Mouse (Mus musculus): ENCODE data around the gene Gadd45g. TPM values are rescaled to one million over a fixed set of nuclear protein-coding genes. Genes with fewer than 3 reads are reported as not detected.

Gadd45g gene
- total and polyA plus RNA-seq, 2 experiments from 2014 or later = 30.4 to 46.6 TPM

DNA sequence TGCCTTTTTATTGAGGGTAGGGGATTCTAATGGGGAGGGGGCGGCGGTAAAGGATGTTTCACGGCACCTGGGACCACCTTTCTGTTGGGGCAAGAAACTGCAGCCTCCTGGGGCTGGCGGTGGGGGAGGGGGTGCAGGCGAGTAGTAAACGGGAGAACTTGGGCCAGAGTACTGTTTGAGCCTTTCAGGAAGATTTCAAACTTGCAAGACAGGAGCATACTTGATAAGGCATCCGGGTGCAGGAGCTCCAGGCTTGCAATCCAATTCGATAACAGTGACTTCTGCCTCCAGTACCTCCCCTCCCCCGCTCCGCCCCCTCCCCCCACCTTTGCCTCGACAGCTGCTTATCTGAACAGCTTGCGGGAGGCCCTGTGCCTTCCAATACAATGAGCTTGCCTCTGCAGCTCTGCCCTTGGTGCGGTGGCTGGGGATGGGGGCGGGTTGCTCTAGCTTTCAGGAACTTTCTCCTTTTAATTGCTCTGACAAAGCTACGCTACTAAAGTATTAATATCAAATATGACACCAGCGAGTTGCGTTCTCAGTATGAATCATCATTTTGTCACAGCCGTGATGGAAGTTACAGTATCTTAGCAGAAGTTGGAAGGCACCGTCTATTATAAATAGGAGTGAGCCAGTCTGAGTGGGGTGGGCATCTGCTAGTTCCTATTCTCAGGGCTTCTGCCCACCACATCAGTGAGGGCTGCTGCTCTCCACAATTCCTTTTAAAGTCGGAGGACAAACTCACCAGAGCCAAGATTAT lies 2.2 kb downstream of the Gadd45g start:
- H3K9me3 ChIP-seq (replicated peaks; ENCODE audit: control insufficient read depth, low read length) = no peaks in the 10 kb centered on the region
- DNase-seq (ENCODE audit: low spot score) (peak; percentile 56), ATAC-seq (ENCODE audit: insufficient read depth, low read depth) (peak; percentile 17; the same call in 1 of the 2 replicates)
- H3K27ac ChIP-seq (ENCODE audit: low read depth) = peak overlapping the region; percentile 94
- peak overlapping the region; percentile 79 for H3K4me3 ChIP-seq (ENCODE audit: low read depth, low read length)
- peak overlapping the region; percentile 78 for H3K4me2 ChIP-seq (ENCODE audit: low read depth, low read length)
- peak overlapping the region; percentile 89 for H3K9ac ChIP-seq (replicated peaks; ENCODE audit: low read depth, low read length)
- 1% methylated on average over 20 of the region's 20 CpGs for WGBS
- no peak for TF ChIP-seq CTCF (IDR thresholded peaks at IDR 0.05; ENCODE audit: low read depth)
- TF ChIP-seq EP300 (IDR thresholded peaks at IDR 0.05; ENCODE audit: low read depth) = no peak; the same call in 1 of the 2 replicates
- 0 out of 2 replicates have a peak, but pooled peaks cover 2% of the 10 kb centered on the region for H3K27me3 ChIP-seq (ENCODE audit: control insufficient read depth, insufficient read depth, low read length)
- peaks cover 16% of the 10 kb centered on the region; the same call in 1 of the 2 replicates for H3K4me1 ChIP-seq (ENCODE audit: control insufficient read depth, insufficient read depth)
- H3K36me3 ChIP-seq (replicated peaks; ENCODE audit: control insufficient read depth, insufficient read depth, low read length) = no peaks in the 10 kb centered on the region

DNA sequence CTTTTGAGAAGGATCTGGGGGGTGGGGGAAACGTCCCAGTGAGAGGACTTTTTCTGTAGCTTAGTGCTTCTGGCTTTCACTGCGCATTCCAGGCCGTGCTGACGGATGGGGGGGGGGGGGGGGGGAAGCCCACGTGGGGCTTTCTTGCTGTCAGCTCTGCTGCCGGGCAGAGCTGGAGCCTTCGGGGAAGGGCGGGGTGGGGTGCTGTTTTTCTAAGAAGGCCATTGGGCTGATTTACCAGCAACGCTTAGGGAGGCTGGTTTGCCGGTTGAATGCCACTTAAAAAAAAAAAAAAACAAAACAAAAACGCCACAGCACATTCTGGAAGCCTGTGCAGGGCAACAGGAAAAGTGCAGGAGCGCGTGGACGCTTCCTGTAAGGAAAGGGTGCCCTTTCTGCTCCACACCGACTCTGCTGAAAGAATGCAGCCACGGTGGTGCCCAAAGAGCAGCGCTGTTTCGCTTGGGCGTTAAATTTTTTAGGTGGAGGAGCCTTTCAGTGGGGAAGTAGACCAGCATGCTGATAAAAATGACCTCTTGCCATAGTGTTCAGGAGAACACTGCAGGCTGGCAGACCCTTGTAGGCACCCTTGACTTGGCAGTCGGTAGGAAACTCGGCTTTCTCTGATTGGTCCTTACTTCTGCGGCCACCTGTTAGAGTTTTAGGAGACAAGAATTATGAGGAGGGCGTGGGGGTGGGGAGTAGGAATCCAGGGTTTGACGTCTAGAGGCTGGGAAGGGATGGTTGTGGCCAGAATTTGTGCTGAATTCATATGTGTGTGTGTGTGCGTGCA lies 3.0 kb downstream of the Gadd45g start:
- no peaks in the 10 kb centered on the region for H3K27me3 ChIP-seq (ENCODE audit: control insufficient read depth, insufficient read depth, low read length)
- peak overlapping the region; percentile 78 for H3K4me2 ChIP-seq (ENCODE audit: low read depth, low read length)
- 8% methylated on average over 24 of the region's 25 CpGs for WGBS
- H3K27ac ChIP-seq (ENCODE audit: low read depth) = peak overlapping the region; percentile 94
- peak overlapping the region; percentile 79 for H3K4me3 ChIP-seq (ENCODE audit: low read depth, low read length)
- H3K9me3 ChIP-seq (replicated peaks; ENCODE audit: control insufficient read depth, low read length) = no peaks in the 10 kb centered on the region
- peak; percentile 31 for ATAC-seq (ENCODE audit: insufficient read depth, low read depth)
- no peaks in the 10 kb centered on the region for H3K36me3 ChIP-seq (replicated peaks; ENCODE audit: control insufficient read depth, insufficient read depth, low read length)
- peak; percentile 84 for DNase-seq (ENCODE audit: low spot score)
- TF ChIP-seq CTCF (IDR thresholded peaks at IDR 0.05; ENCODE audit: low read depth) = no peak
- TF ChIP-seq EP300 (IDR thresholded peaks at IDR 0.05; ENCODE audit: low read depth) = no peak; the same call in 1 of the 2 replicates
- peak overlapping the region; percentile 89; the same call in 1 of the 2 replicates for H3K9ac ChIP-seq (replicated peaks; ENCODE audit: low read depth, low read length)
- H3K4me1 ChIP-seq (ENCODE audit: control insufficient read depth, insufficient read depth) = peaks cover 16% of the 10 kb centered on the region; the same call in 1 of the 2 replicates

DNA sequence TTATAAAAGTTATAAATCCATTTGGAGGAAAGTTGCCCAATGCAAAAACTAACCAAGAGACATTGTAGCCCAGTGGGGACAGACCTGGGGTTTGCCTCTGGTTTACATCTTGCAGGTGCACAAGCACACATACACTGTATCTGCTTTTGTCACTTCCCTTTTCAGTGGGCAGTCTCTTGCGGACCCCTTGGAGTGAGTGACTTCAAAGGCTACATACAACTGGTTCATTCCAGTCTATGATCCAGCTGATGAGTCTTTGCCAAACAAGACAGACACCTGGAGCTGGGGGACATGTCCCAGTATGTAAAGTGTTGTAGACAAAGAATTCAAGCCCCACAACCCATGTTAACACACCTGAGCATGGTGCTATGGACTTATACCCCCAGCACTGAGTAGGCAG lies 4.1 kb downstream of the Gadd45g start:
- no peaks in the 10 kb centered on the region for H3K27me3 ChIP-seq (ENCODE audit: control insufficient read depth, insufficient read depth, low read length)
- H3K36me3 ChIP-seq (replicated peaks; ENCODE audit: control insufficient read depth, insufficient read depth, low read length) = no peaks in the 10 kb centered on the region
- H3K27ac ChIP-seq (ENCODE audit: low read depth) = no peak overlapping the region
- DNase-seq (ENCODE audit: low spot score) (no peak), ATAC-seq (ENCODE audit: insufficient read depth, low read depth) (no peak)
- no peak overlapping the region for H3K4me3 ChIP-seq (ENCODE audit: low read depth, low read length)
- 76% methylated on average over 1 of the region's 1 CpGs for WGBS
- H3K9me3 ChIP-seq (replicated peaks; ENCODE audit: control insufficient read depth, low read length) = no peaks in the 10 kb centered on the region
- peaks cover 12% of the 10 kb centered on the region; the same call in 1 of the 2 replicates for H3K4me1 ChIP-seq (ENCODE audit: control insufficient read depth, insufficient read depth)
- no peak overlapping the region for H3K9ac ChIP-seq (replicated peaks; ENCODE audit: low read depth, low read length)
- TF ChIP-seq EP300 (IDR thresholded peaks at IDR 0.05; ENCODE audit: low read depth) = no peak
- no peak overlapping the region for H3K4me2 ChIP-seq (ENCODE audit: low read depth, low read length)

DNA sequence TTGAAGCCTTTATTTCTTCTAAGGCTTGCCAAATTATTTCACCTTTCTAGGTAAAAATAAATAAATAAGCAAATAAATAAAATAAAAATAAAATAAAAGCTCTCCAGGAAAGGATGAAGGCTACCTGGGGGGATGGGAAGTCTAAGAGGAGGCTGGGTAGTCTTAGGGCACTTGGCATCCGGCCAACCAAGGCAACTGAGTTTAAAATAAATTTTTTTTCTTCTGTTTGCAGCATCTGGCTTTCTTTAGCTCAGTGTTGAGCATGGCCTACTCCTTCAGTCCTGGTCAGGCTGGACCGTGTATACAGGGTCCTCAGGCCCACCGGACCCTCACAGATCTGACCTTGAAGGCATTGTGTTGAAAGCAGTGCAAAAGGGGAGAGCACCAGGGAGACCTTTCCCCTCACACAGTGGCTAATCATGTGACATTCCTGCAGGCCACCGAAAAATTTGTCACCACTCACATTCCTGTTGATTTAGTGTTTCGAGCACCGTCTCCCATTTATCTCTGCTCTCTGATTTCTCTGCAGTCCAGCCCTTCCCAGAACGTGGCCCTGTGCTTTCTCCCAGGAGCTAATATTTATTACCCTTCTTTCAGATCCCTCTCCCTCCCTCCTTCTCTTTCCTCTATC lies 6.2 kb downstream of the Gadd45g start:
- 22% methylated on average over 7 of the region's 7 CpGs for WGBS
- TF ChIP-seq EP300 (IDR thresholded peaks at IDR 0.05; ENCODE audit: low read depth) (no peak), CTCF (IDR thresholded peaks at IDR 0.05; ENCODE audit: low read depth) (no peak)
- Histone ChIP-seq H3K27ac (ENCODE audit: low read depth) (no peak overlapping the region), H3K9ac (replicated peaks; ENCODE audit: low read depth, low read length) (0 out of 2 replicates have a peak overlapping the region, but pooled peaks have one; percentile 8), H3K36me3 (replicated peaks; ENCODE audit: control insufficient read depth, insufficient read depth, low read length) (no peaks in the 10 kb centered on the region), H3K4me1 (ENCODE audit: control insufficient read depth, insufficient read depth) (peaks cover 12% of the 10 kb centered on the region; the same call in 1 of the 2 replicates), H3K27me3 (ENCODE audit: control insufficient read depth, insufficient read depth, low read length) (no peaks in the 10 kb centered on the region), H3K4me3 (ENCODE audit: low read depth, low read length) (no peak overlapping the region), H3K9me3 (replicated peaks; ENCODE audit: control insufficient read depth, low read length) (no peaks in the 10 kb centered on the region), H3K4me2 (ENCODE audit: low read depth, low read length) (no peak overlapping the region)
- DNase-seq (ENCODE audit: low spot score) = peak; percentile 37
- ATAC-seq (ENCODE audit: insufficient read depth, low read depth) = no peak

Measured in heart, postnatal 0 days (tissue).